Mouse (Mus musculus) midbrain, embryonic 12.5 days (tissue): ENCODE results near the gene Capn2. TPM values are rescaled to one million over a fixed set of nuclear protein-coding genes. Genes with fewer than 3 reads are reported as not detected.

ENCODE experiments used
- ATAC-seq: fragments of 200-750 bp; cut with Nextera tagmentation; 2 replicates; pipeline ENCODE4 v1.8.0; 2017; ENCODE audit warnings: low read depth, moderate TSS enrichment, moderate library complexity; ENCODE audit not compliant: low FRiP score
- H3K27ac ChIP-seq: fragments of 300-500 bp; sonication (generic); replicated peaks from 2 replicates; pipeline ENCODE4 v1.5.1; 2016; ENCODE audit warnings: mild to moderate bottlenecking
- H3K27me3 ChIP-seq: fragments of 300-500 bp; sonication (generic); 2 replicates; pipeline ENCODE4 v1.6.1; 2016; ENCODE audit warnings: mild to moderate bottlenecking
- H3K36me3 ChIP-seq: fragments of 300-500 bp; sonication (generic); 2 replicates; pipeline ENCODE4 v1.6.1; 2016
- H3K4me1 ChIP-seq: fragments of 300-500 bp; sonication (generic); 2 replicates; pipeline ENCODE4 v1.6.1; 2016
- H3K4me2 ChIP-seq: fragments of 300-500 bp; sonication (generic); replicated peaks from 2 replicates; pipeline ENCODE4 v1.6.1; 2016; ENCODE audit warnings: mild to moderate bottlenecking, moderate library complexity
- H3K4me3 ChIP-seq: fragments of 300-500 bp; sonication (generic); 2 replicates; pipeline ENCODE4 v1.5.1; 2016; ENCODE audit warnings: mild to moderate bottlenecking
- H3K9ac ChIP-seq: fragments of 300-500 bp; sonication (generic); replicated peaks from 2 replicates; pipeline ENCODE4 v1.6.1; 2016; ENCODE audit warnings: mild to moderate bottlenecking, moderate library complexity
- H3K9me3 ChIP-seq: fragments of 300-500 bp; sonication (generic); 2 replicates; pipeline ENCODE4 v1.6.1; 2016; ENCODE audit warnings: mild to moderate bottlenecking
- WGBS: fragments of 180-500 bp; shearing (Covaris S2); methylation state at CpG from one replicate; pipeline ENCODE4 v1.1.7; 2016; 5-methylcytosine and 5-hydroxymethylcytosine counted together
- polyA plus RNA-seq: library from polyadenylated mRNA; unstranded; fragments of >200 nt; fragmentation: Nextera tagmentation; extraction: Ambion mirVana; gene quantifications from 2 replicates; pipeline ENCODE4 v1.2.1, GENCODE M21; 2016

Gene Capn2
- polyA plus RNA-seq, 1 experiment from 2014 or later, result 111 TPM

DNA sequence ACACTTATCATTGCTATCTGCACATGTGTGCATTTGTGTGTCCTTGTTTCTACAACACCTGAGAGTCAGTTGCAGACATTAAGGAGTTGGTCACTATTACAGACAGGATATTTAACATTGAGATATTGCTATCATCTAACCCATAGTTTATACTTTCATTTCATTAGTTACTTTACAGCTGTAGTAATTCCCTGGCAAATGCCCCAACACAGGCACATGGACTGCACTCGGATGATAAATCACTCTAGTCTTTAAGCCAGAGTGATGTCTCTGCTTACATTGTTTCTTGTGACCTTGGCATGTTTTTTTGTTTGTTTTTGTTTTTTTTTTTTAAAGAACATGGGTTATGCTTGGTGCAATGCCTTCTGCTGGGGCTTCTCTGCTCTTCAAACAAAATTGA is 26.5 kb upstream of the Capn2 start:
- Histone ChIP-seq H3K36me3 (no peaks in the 10 kb centered on the region), H3K9me3 (0 out of 2 replicates have a peak, but pooled peaks cover 3% of the 10 kb centered on the region), H3K27me3 (no peaks in the 10 kb centered on the region), H3K27ac (no peak overlapping the region), H3K9ac (no peak overlapping the region), H3K4me2 (no peak overlapping the region), H3K4me3 (no peak overlapping the region), H3K4me1 (peaks cover 3% of the 10 kb centered on the region; the same call in 1 of the 2 replicates)
- 72% methylated on average over 1 of the region's 1 CpGs for WGBS
- no peak for ATAC-seq

DNA sequence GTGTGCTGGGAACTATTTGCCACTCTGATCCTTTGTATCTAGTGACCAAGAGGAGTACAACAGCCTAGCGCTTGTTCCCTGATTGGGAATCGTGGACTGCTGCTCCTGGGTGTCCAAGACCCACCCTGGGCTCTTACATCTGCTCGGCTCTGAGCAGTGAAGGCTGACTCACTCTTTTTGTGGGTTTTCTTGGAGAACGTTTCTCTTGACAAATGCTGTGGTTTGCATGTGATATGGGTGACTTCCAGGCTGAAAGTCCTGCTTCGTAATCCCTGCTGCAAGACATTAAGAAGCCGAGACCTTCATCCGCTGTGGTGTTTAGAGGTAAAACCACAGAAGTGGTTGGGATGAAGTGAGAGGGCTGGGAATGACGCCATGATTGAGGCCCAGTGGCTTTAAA is 25.7 kb upstream of the Capn2 start:
- no peak overlapping the region for H3K4me2 ChIP-seq
- peaks cover 4% of the 10 kb centered on the region; the same call in 1 of the 2 replicates for H3K4me1 ChIP-seq
- H3K9ac ChIP-seq, result no peak overlapping the region
- H3K27me3 ChIP-seq, result no peaks in the 10 kb centered on the region
- WGBS, result 80% methylated on average over 8 of the region's 8 CpGs
- H3K36me3 ChIP-seq, result no peaks in the 10 kb centered on the region
- no peak for ATAC-seq
- H3K27ac ChIP-seq, result no peak overlapping the region
- H3K9me3 ChIP-seq, result 0 out of 2 replicates have a peak, but pooled peaks cover 3% of the 10 kb centered on the region
- H3K4me3 ChIP-seq, result no peak overlapping the region

DNA sequence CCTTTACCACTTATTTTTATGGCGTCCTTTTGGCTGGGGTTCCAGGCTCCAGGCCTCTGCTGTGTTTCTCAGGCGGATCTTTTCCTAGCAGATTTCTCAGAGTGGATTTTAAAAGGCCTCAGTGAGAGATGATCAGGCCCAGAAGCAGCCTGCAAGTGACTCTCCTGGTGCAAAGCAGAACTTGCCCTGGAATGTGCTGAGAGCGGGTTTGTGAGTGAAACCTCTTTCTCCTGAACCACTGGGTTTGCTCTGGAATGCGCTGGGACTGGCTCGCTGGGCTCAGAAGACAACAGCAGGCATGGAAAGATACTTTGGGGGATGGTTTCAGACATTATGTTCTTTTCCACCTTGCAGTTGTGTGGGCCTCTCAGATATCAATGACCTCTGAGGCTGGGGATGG is 24.7 kb upstream of the Capn2 start:
- no peak for ATAC-seq
- Histone ChIP-seq H3K27ac (no peak overlapping the region), H3K4me3 (no peak overlapping the region), H3K36me3 (no peaks in the 10 kb centered on the region), H3K9me3 (0 out of 2 replicates have a peak, but pooled peaks cover 3% of the 10 kb centered on the region), H3K4me1 (peaks cover 4% of the 10 kb centered on the region; the same call in 1 of the 2 replicates), H3K4me2 (no peak overlapping the region), H3K27me3 (no peaks in the 10 kb centered on the region), H3K9ac (no peak overlapping the region)
- WGBS, result 65% methylated on average over 5 of the region's 5 CpGs

DNA sequence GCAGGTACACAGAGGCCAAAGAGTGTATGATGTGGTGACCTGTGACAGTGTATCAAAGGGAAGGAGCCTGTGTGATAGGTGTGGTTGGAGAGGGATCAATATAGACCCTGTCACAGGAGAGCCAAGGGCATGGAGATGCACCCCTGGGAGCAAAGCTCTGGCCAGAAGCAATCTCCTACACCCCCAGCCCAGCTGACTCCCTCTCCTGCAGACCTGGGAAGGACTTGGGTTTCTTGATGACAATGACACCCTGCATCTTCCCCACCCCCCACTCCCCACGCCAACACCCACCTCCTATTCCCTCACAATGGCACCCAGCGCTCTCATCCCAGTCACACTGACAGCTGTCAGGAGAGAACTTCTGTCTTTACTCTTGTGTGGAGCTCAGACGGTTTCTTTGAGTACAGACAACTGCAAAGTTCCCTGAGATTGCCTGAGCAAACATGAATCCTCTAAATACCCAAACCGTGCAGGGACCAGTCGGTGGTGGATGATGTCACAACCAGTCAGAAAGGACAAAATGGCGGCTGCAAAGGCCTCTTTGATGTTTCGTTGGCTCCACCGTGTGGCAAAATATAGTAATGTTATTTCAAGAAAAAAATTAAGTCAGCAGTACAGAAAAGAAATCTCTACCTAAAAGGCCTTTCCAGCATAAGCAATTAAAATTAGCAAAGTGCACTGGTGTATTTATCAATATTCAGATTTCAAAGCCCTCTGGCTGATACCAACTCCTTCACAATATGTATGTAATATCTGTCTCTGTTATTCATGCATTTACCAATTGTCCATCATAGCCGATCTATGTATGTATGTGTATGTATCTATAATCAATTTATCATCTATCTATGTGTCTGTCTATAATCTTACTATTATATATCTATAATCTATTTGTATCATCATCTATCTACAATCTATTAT is 21.9 kb upstream of the Capn2 start:
- Histone ChIP-seq H3K27ac (no peak overlapping the region), H3K4me2 (peak overlapping the region; percentile 60), H3K4me1 (peaks cover 4% of the 10 kb centered on the region; the same call in 1 of the 2 replicates), H3K36me3 (no peaks in the 10 kb centered on the region), H3K9ac (peak overlapping the region; percentile 66), H3K27me3 (no peaks in the 10 kb centered on the region), H3K4me3 (peak overlapping the region; percentile 40), H3K9me3 (no peaks in the 10 kb centered on the region)
- 20% methylated on average over 9 of the region's 9 CpGs for WGBS
- peak; percentile 80 for ATAC-seq

DNA sequence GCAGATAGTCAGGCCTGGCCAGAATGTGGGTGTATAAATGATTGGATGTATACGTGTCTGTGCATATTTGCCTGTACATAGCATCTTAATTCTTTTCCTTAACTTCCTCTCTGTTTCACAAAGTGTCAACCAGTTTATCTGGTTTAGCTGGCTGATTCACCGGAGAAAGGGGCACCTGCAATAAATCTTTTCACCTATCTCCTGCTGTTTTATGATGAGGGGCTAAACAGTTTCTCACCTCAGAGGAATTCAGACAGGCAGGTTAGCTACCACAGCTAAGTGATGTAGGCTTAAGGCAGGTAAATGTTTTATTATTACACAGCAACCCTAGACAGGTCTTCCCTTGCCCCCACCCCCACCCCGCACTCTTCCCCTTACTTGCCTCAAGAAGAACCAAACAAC is 17.7 kb upstream of the Capn2 start:
- Histone ChIP-seq H3K4me2 (no peak overlapping the region), H3K9me3 (no peaks in the 10 kb centered on the region), H3K9ac (no peak overlapping the region), H3K4me3 (no peak overlapping the region), H3K27me3 (no peaks in the 10 kb centered on the region), H3K4me1 (peaks cover 4% of the 10 kb centered on the region; the same call in 1 of the 2 replicates), H3K27ac (no peak overlapping the region), H3K36me3 (no peaks in the 10 kb centered on the region)
- WGBS, result 92% methylated on average over 3 of the region's 3 CpGs
- no peak for ATAC-seq

DNA sequence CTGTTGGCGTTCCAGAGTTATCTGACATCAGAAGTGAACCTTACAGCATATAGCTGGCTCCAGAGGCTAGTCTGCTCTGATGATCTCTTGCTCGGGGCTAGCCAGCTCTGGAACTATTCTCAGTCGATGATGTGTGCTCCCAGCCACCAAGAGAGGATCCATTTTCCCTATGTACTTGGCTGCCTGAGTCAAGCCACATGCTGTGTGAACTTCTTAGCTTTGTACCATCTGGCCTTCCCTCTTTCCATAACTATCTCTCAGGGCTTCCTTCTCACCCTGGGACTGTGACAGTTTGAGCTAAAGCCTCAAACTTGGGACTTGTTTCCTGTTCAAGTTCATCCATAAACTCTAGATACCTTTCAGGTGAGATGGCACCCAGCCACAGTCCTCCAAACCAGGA is 16.2 kb upstream of the Capn2 start:
- H3K4me1 ChIP-seq, result peaks cover 1% of the 10 kb centered on the region
- H3K27ac ChIP-seq, result no peak overlapping the region
- H3K9me3 ChIP-seq, result no peaks in the 10 kb centered on the region
- no peak for ATAC-seq
- H3K27me3 ChIP-seq, result peaks cover 5% of the 10 kb centered on the region
- no peaks in the 10 kb centered on the region for H3K36me3 ChIP-seq
- no peak overlapping the region for H3K9ac ChIP-seq
- no peak overlapping the region for H3K4me3 ChIP-seq
- WGBS, result 87% methylated on average over 3 of the region's 3 CpGs
- H3K4me2 ChIP-seq, result no peak overlapping the region

DNA sequence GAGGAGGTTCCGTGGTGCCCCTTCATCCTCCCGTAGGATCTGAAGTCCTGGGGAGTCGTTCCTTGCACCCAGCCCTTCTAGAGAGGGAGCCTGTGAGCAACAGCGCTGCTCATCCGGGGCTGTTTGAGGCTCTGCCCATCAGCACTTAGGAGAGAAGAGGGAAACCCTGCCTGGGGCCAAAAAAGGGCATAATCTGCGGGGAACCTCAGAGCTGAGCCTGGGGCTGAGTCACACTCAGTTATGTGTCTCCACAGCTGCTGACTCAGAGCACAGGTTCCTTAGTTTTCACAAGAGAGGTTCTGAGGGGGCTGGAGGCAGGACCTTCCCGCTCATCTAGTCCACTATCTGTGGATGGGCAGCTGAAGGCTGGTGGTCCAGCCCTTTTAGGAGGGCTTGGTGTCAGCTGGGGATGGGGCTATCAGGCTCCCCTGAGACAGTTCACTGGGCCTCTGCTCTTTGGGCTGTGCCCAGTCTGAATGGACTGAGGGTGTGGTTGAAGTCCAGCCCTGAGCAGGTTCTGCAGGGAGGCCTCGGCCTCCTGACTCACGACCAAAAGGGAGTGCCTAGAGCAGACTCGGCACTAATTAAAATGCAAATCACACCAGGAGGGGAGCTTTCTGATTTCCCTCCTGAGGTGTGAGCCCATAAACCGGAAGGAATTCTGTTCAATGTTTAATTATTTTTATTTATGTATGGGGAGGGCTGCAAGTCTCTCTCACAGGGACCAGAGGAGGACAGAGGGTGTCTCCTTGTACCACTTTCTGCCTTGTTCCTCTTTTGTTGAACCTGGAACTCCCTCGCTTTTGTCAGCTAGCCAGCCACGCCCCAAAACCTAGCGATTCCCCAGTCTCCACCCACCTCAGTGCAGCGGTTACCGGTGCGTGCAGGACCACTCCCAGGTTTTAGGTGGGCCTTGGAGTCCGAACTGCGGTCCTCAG is 10.8 kb upstream of the Capn2 start:
- H3K27ac ChIP-seq, result no peak overlapping the region
- no peak for ATAC-seq
- peaks cover 11% of the 10 kb centered on the region for H3K4me1 ChIP-seq
- peak overlapping the region; percentile 35 for H3K4me2 ChIP-seq
- H3K9me3 ChIP-seq, result no peaks in the 10 kb centered on the region
- H3K36me3 ChIP-seq, result no peaks in the 10 kb centered on the region
- 0 out of 2 replicates have a peak overlapping the region, but pooled peaks have one; percentile 14 for H3K4me3 ChIP-seq
- peaks cover 21% of the 10 kb centered on the region for H3K27me3 ChIP-seq
- WGBS, result 3% methylated on average over 19 of the region's 19 CpGs
- 0 out of 2 replicates have a peak overlapping the region, but pooled peaks have one; percentile 31 for H3K9ac ChIP-seq

DNA sequence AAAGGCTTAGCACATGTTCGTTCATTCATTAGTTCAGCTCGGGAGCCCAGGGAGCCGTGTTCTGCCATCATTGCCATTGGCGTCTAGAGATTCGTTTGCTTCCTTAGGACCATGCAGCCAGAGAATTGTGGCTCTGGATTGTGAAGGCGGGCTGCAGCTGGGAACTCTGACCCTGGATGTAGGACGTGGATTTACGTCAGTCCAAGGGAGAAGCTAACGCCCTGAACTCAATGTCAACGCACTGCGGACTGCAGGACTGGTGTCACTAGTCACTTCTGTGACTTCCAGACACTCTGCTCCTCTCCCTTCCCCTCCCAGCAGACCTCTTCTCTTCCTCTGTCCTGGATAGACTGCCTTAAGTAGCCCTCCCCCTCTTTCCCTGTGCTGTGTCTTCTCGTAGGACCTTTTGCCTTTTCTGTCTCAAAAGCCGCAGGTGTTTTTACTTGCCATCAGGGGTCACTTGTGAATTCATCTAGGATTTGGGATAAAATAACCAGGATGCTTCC is 9.9 kb upstream of the Capn2 start:
- Histone ChIP-seq H3K36me3 (no peaks in the 10 kb centered on the region), H3K9me3 (no peaks in the 10 kb centered on the region), H3K9ac (no peak overlapping the region), H3K4me2 (no peak overlapping the region), H3K27ac (no peak overlapping the region), H3K4me1 (peaks cover 11% of the 10 kb centered on the region), H3K27me3 (peaks cover 21% of the 10 kb centered on the region), H3K4me3 (no peak overlapping the region)
- no peak for ATAC-seq
- 46% methylated on average over 13 of the region's 13 CpGs for WGBS

DNA sequence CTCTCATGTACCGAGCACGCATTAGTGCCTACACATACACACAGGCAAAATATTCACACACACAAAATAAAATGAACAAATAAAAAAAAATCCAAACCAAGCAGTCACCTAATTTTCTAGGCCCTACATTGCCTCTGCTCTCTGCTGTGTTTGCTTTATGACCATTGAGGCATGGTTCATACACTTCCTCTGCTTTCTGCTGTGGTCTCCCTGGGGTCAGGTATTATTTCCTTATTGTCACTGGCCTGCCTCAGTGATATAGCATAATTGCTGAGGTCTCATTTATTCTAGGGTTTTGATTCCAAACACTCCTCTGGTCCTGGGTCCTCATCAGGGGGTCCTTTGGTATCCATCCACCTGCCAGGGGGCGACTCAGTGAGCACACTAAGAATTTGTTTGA is 8.2 kb upstream of the Capn2 start:
- Histone ChIP-seq H3K4me2 (no peak overlapping the region), H3K4me1 (peaks cover 11% of the 10 kb centered on the region), H3K36me3 (no peaks in the 10 kb centered on the region), H3K27ac (no peak overlapping the region), H3K4me3 (no peak overlapping the region), H3K9me3 (no peaks in the 10 kb centered on the region), H3K27me3 (peaks cover 37% of the 10 kb centered on the region), H3K9ac (no peak overlapping the region)
- ATAC-seq, result no peak
- WGBS, result 87% methylated on average over 3 of the region's 3 CpGs

DNA sequence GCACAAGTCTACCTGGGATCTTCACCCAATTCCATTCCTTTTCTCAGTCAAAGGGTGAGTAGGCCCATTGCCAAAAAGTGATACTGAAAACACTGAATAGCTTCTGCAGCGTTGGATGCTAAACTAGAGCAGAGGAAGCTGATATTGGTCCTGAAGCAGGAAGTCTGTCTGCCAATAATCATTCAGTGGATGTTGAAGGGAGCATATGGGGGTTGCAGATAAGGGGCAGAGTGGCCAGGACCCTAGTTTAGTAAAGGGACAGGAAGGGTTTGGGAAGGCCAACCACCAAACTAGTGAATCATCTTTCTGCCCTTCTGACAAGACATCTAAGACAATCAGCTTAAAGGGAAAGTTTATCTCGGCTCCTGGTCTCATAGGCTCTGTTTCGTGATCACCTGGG is 6.3 kb upstream of the Capn2 start:
- Histone ChIP-seq H3K27ac (no peak overlapping the region), H3K27me3 (peaks cover 50% of the 10 kb centered on the region), H3K4me3 (no peak overlapping the region), H3K9ac (no peak overlapping the region), H3K9me3 (no peaks in the 10 kb centered on the region), H3K4me1 (peaks cover 15% of the 10 kb centered on the region), H3K36me3 (no peaks in the 10 kb centered on the region), H3K4me2 (no peak overlapping the region)
- WGBS, result 85% methylated on average over 3 of the region's 3 CpGs
- no peak for ATAC-seq

DNA sequence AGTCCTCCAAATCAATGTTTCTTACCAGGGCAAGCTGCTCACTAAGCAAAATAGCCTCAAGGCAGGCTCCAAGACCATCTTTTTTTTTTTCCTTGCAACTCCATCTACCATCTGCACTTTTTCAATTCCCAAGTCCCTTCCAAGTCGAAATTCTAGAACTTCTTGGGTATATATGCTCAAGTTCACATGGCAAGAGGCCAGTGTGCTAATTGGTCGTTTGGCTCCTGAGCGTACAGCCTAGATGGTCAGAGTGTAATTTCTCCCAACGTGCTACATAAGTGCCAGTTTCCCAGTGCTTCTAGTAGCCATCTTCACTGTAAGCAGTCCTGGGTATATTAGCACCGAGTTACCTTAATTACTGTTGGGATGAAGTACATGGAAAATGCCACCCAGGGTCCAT is 5.6 kb upstream of the Capn2 start:
- no peaks in the 10 kb centered on the region for H3K36me3 ChIP-seq
- no peak for ATAC-seq
- H3K27ac ChIP-seq, result no peak overlapping the region
- no peak overlapping the region for H3K4me2 ChIP-seq
- H3K27me3 ChIP-seq, result peaks cover 50% of the 10 kb centered on the region
- no peak overlapping the region for H3K4me3 ChIP-seq
- no peaks in the 10 kb centered on the region for H3K9me3 ChIP-seq
- no peak overlapping the region for H3K9ac ChIP-seq
- WGBS, result 76% methylated on average over 5 of the region's 5 CpGs
- H3K4me1 ChIP-seq, result peaks cover 8% of the 10 kb centered on the region
